Mouse (Mus musculus): Measurements from ENCODE around the gene Prkca. TPM values are rescaled to one million over a fixed set of nuclear protein-coding genes. Genes with fewer than 3 reads are reported as not detected.

The Prkca gene
- polyA plus RNA-seq, 1 experiment: 43.2 TPM

DNA sequence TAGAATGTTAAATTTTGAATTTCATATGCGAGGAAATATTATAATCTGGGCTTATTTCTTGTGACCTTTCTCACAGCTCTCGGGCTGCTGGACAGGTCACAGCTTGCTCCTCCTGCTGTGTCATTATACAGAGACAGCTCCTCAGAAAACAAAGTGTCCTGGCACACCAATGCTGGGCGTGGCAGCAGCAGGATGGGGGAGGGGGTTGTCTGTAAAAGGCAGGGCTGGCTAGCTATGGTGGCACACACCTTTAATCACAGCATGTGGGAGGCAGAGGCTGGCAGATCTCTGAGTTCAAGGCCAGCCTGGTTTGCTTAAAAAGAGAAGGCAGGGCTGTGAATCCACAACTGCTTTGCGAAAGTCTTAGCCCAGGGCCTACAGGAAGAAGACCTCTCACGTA lies 360.5 kb downstream of the Prkca start:
- Histone ChIP-seq H3K4me3 (ENCODE audit: insufficient read depth, low read length) (no peak overlapping the region), H3K4me1 (ENCODE audit: control insufficient read depth, insufficient read depth, low read length) (peaks cover 5% of the 10 kb centered on the region; the same call in 1 of the 2 replicates), H3K27ac (ENCODE audit: insufficient read depth, low read length) (no peak overlapping the region)
- TF ChIP-seq POLR2A (IDR thresholded peaks at IDR 0.05; ENCODE audit: low read depth, low read length): no peak
- no peak for TF ChIP-seq CTCF (IDR thresholded peaks at IDR 0.05; ENCODE audit: borderline replicate concordance, insufficient read depth, low read length)

DNA sequence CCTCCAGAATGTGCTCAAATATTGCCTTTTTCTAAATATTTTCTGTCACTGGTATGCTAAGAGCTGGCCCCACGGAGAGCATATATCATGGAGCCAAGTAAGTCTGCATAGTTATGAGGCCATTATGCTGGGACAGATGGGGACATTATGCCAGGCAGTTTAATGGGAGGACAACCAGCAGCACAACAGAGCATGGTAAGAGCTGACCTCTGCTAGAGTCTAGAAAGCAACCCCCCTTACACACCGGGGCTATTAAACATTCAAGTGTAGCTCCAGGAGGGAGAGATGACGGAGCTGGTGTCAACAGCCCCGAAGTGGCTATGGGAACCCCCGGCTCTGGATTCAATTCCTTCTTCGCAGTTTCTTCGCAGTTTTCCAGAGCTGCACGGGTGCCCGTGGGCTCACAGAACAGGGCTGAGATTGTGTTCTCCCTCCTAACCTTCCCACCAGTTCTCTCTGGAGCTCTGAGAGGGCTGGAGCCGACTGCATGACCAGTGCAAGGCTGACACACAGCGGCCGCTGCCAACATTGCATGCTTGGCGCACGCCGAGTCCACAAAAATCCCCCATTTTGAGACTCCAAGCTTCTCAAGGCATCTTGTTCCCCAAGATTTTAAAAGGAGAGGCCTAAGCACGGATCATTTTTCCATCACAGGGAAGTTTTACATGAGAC lies 361.4 kb downstream of the Prkca start:
- peaks cover 5% of the 10 kb centered on the region; the same call in 1 of the 2 replicates for H3K4me1 ChIP-seq (ENCODE audit: control insufficient read depth, insufficient read depth, low read length)
- no peak overlapping the region for H3K4me3 ChIP-seq (ENCODE audit: insufficient read depth, low read length)
- H3K27ac ChIP-seq (ENCODE audit: insufficient read depth, low read length): no peak overlapping the region
- no peak for TF ChIP-seq POLR2A (IDR thresholded peaks at IDR 0.05; ENCODE audit: low read depth, low read length)
- peak; percentile 92 for TF ChIP-seq CTCF (IDR thresholded peaks at IDR 0.05; ENCODE audit: borderline replicate concordance, insufficient read depth, low read length)

- H3K27ac ChIP-seq (ENCODE audit: insufficient read depth, low read length): no peak overlapping the region
- TF ChIP-seq CTCF (IDR thresholded peaks at IDR 0.05; ENCODE audit: borderline replicate concordance, insufficient read depth, low read length) (no peak), POLR2A (IDR thresholded peaks at IDR 0.05; ENCODE audit: low read depth, low read length) (no peak)
- H3K4me3 ChIP-seq (ENCODE audit: insufficient read depth, low read length): no peak overlapping the region
- no peaks in the 10 kb centered on the region; the same call in 1 of the 2 replicates for H3K4me1 ChIP-seq (ENCODE audit: control insufficient read depth, insufficient read depth, low read length)
Observed at GRCm38 (mm10) chr11:107979497-107980174, 364.1 kb downstream of the Prkca start.

GRCm38 (mm10) chr11:107969943-107970342 lies 373.8 kb downstream of the Prkca start:
- H3K27ac ChIP-seq (ENCODE audit: insufficient read depth, low read length): no peak overlapping the region
- no peak for TF ChIP-seq POLR2A (IDR thresholded peaks at IDR 0.05; ENCODE audit: low read depth, low read length)
- no peak for TF ChIP-seq CTCF (IDR thresholded peaks at IDR 0.05; ENCODE audit: borderline replicate concordance, insufficient read depth, low read length)
- no peaks in the 10 kb centered on the region for H3K4me1 ChIP-seq (ENCODE audit: control insufficient read depth, insufficient read depth, low read length)
- H3K4me3 ChIP-seq (ENCODE audit: insufficient read depth, low read length): no peak overlapping the region

DNA sequence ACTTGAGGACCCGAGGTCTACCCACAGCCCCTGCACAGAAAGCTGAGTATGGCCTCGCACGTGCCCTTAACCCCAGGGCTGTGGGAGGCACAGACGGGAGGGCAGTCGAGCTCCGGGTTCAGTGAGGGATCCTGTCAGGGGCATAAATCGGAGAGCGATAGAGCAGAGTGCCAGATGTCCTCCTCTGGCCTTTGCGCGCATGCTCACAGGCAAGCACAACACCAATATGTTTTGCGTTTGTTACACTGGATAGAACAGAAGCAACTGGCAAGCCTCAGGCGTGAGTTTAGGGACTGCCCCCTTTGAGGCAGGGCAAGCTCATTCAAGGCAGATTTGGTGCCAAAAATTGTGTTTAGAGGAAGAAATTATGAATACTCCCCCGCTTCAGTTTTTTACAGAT lies 375.6 kb downstream of the Prkca start:
- Histone ChIP-seq H3K4me3 (ENCODE audit: insufficient read depth, low read length) (no peak overlapping the region), H3K27ac (ENCODE audit: insufficient read depth, low read length) (no peak overlapping the region), H3K4me1 (ENCODE audit: control insufficient read depth, insufficient read depth, low read length) (no peaks in the 10 kb centered on the region)
- TF ChIP-seq CTCF (IDR thresholded peaks at IDR 0.05; ENCODE audit: borderline replicate concordance, insufficient read depth, low read length) (no peak), POLR2A (IDR thresholded peaks at IDR 0.05; ENCODE audit: low read depth, low read length) (no peak)

GRCm38 (mm10) chr11:107966229-107966628 lies 377.5 kb downstream of the Prkca start:
- no peak overlapping the region for H3K27ac ChIP-seq (ENCODE audit: insufficient read depth, low read length)
- H3K4me3 ChIP-seq (ENCODE audit: insufficient read depth, low read length): no peak overlapping the region
- no peak for TF ChIP-seq POLR2A (IDR thresholded peaks at IDR 0.05; ENCODE audit: low read depth, low read length)
- TF ChIP-seq CTCF (IDR thresholded peaks at IDR 0.05; ENCODE audit: borderline replicate concordance, insufficient read depth, low read length): no peak
- no peaks in the 10 kb centered on the region for H3K4me1 ChIP-seq (ENCODE audit: control insufficient read depth, insufficient read depth, low read length)

- H3K4me1 ChIP-seq (ENCODE audit: control insufficient read depth, insufficient read depth, low read length): no peaks in the 10 kb centered on the region
- no peak overlapping the region for H3K4me3 ChIP-seq (ENCODE audit: insufficient read depth, low read length)
- TF ChIP-seq CTCF (IDR thresholded peaks at IDR 0.05; ENCODE audit: borderline replicate concordance, insufficient read depth, low read length) (no peak), POLR2A (IDR thresholded peaks at IDR 0.05; ENCODE audit: low read depth, low read length) (no peak)
- H3K27ac ChIP-seq (ENCODE audit: insufficient read depth, low read length): no peak overlapping the region
Observed at GRCm38 (mm10) chr11:107965449-107965848, 378.3 kb downstream of the Prkca start.

DNA sequence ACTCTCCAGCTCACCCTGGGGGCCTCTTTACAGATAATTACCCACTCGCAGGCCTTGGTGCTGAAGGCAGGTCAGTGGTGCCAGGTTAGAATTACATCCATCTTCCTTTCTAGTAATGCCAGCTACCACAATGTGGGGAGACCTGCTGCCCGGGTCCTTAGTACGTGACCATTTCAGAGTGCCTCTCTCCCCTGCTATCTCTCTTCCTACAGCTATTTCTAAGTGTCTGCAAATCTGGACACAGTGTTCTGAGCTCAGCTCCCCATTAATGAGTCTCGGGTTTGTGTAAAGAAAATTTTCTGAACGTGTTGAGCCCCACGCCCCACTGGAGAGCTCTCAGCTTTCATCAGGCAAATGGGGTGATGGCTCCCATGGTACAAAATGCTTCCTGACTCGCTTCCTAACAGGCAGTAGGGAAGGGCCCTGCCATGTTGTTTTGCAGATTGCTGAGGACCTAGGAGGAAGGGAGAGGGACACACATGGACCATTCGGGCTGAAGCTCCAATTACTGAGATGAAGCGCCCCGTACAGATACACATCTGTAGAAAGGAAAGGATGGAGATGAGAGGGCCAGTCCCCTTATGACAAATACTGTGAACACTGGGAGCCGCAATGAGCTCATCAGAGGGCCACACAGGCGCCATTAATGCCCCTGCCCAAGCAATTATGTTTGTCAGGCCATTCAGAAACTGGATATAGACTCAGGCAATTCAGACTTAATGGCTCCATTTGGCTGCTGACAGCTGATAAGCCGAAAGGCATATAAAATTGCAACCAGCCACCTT lies 386.0 kb downstream of the Prkca start:
- no peak overlapping the region for H3K4me3 ChIP-seq (ENCODE audit: insufficient read depth, low read length)
- H3K4me1 ChIP-seq (ENCODE audit: control insufficient read depth, insufficient read depth, low read length): no peaks in the 10 kb centered on the region
- H3K27ac ChIP-seq (ENCODE audit: insufficient read depth, low read length): no peak overlapping the region
- TF ChIP-seq POLR2A (IDR thresholded peaks at IDR 0.05; ENCODE audit: low read depth, low read length): no peak

DNA sequence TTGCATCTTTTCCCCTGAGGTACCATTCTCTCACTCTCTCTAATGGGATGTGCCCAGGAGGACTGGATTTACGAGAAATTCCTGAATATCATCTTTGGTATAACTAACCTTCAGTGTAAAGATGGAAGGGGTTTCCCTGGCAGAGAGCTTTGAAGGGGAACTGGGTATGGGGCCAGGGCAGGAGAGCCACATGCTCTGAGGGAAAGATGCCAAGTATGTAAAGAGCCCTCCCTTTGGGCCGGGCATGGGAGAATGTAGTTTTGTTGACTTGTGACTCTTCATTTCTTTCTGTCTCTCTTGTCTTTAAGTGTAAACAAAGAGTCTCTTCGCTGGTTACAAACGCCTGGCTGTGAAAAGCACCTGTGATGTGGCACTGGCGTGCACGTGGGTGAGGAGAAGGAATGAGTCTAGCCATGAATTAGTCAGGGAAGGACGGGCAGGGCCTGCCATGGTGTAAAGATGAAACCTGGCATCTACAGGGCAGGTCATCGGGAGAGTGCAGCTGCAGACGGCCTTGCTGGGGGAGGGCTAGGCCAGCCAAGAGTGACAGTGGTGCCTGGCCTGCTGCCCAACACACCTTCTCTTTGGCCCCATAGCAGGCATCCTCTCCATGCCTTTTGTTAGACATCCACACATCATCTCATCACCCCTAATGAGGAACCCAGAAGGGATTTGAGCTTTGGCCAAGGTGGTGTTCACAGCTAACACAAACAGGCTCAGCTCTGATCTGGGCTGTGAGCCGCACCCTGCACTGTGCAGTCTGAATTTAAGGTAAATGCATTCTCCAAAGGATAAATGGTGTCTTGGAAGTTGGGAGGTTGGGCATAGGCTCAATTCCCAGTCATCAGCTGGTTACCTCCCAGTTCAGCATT lies 388.3 kb downstream of the Prkca start:
- H3K4me1 ChIP-seq (ENCODE audit: control insufficient read depth, insufficient read depth, low read length): no peaks in the 10 kb centered on the region
- TF ChIP-seq CTCF (IDR thresholded peaks at IDR 0.05; ENCODE audit: borderline replicate concordance, insufficient read depth, low read length) (no peak), POLR2A (IDR thresholded peaks at IDR 0.05; ENCODE audit: low read depth, low read length) (no peak)
- H3K27ac ChIP-seq (ENCODE audit: insufficient read depth, low read length): no peak overlapping the region
- H3K4me3 ChIP-seq (ENCODE audit: insufficient read depth, low read length): no peak overlapping the region
